In genomic region chr10:39240966-39241365, GRCm38 (mm10) we compare ENCODE assay signal across 20 mouse cellular contexts.
DNase-seq lines count a peak whose midpoint lies in the region; ATAC-seq and TF ChIP-seq lines count a peak whose summit lies in the region.
"Had no signal": no experiment of that assay in that cellular context is flagged by ENCODE, and none has a peak within 500 bp of the region (broad histone marks: within the 10 kb centered on the region; RNA-seq: fewer than 3 reads in every experiment).

No protein-coding gene starts in this region.

- H3K4me1 ChIP-seq in forebrain, embryonic 15.5 days, result peaks cover 15% of the 10 kb centered on the region
- H3K4me1 ChIP-seq in forebrain, embryonic 12.5 days, result peaks cover 9% of the 10 kb centered on the region
- H3K4me1 ChIP-seq in hindbrain, embryonic 10.5 days (replicated peaks), result peaks cover 16% of the 10 kb centered on the region
- peaks cover 19% of the 10 kb centered on the region for H3K4me1 ChIP-seq in hindbrain, embryonic 13.5 days (replicated peaks)
- H3K4me1 ChIP-seq in lung, embryonic 14.5 days (ENCODE audit: insufficient read depth), result peaks cover 4% of the 10 kb centered on the region
- 0 out of 2 replicates have a peak, but pooled peaks cover 4% of the 10 kb centered on the region for H3K4me1 ChIP-seq in lung, postnatal 0 days (ENCODE audit: insufficient read depth, low read depth, low read length)
- H3K4me1 ChIP-seq in kidney, embryonic 15.5 days, result peaks cover 16% of the 10 kb centered on the region; the same call in 1 of the 2 replicates

- TF ChIP-seq EP300 in lung, postnatal 0 days (IDR thresholded peaks at IDR 0.05), result no peak

- no peak overlapping the region for H3K9ac ChIP-seq in forebrain, embryonic 15.5 days (replicated peaks)
- H3K9ac ChIP-seq in forebrain, embryonic 12.5 days, result no peak overlapping the region
- H3K9ac ChIP-seq in hindbrain, embryonic 13.5 days, result no peak overlapping the region
- no peak overlapping the region for H3K9ac ChIP-seq in lung, embryonic 14.5 days
- no peak overlapping the region for H3K9ac ChIP-seq in lung, postnatal 0 days (replicated peaks; ENCODE audit: low read depth)
- no peak overlapping the region for H3K9ac ChIP-seq in kidney, embryonic 15.5 days
- H3K9ac ChIP-seq: embryonic facial prominence, embryonic 15.5 days; heart, embryonic 15.5 days; hindbrain, embryonic 15.5 days had no signal

- H3K36me3 ChIP-seq in forebrain, embryonic 15.5 days, result no peaks in the 10 kb centered on the region
- no peaks in the 10 kb centered on the region for H3K36me3 ChIP-seq in forebrain, embryonic 12.5 days (replicated peaks)
- no peaks in the 10 kb centered on the region for H3K36me3 ChIP-seq in hindbrain, embryonic 10.5 days
- no peaks in the 10 kb centered on the region for H3K36me3 ChIP-seq in hindbrain, embryonic 13.5 days
- no peaks in the 10 kb centered on the region for H3K36me3 ChIP-seq in lung, embryonic 14.5 days (ENCODE audit: insufficient read depth)
- no peaks in the 10 kb centered on the region for H3K36me3 ChIP-seq in lung, postnatal 0 days (ENCODE audit: insufficient read depth, low read length)
- H3K36me3 ChIP-seq in kidney, embryonic 15.5 days, result no peaks in the 10 kb centered on the region
- H3K36me3 ChIP-seq: embryonic facial prominence, embryonic 15.5 days; forebrain, embryonic 10.5 days; heart, embryonic 15.5 days; hindbrain, embryonic 15.5 days had no signal

- 72% methylated on average over 7 of the region's 7 CpGs for WGBS in forebrain, embryonic 15.5 days
- WGBS in forebrain, embryonic 12.5 days, result 96% methylated on average over 7 of the region's 7 CpGs
- WGBS in hindbrain, embryonic 10.5 days, result 94% methylated on average over 7 of the region's 7 CpGs
- WGBS in hindbrain, embryonic 13.5 days, result 88% methylated on average over 7 of the region's 7 CpGs
- WGBS in lung, embryonic 14.5 days, result 76% methylated on average over 7 of the region's 7 CpGs
- 85% methylated on average over 7 of the region's 7 CpGs for WGBS in lung, postnatal 0 days
- 90% methylated on average over 7 of the region's 7 CpGs for WGBS in kidney, embryonic 15.5 days

- no peak for TF ChIP-seq CTCF in lung, embryonic 14.5 days (IDR thresholded peaks at IDR 0.05; ENCODE audit: low read depth)
- no peak for TF ChIP-seq CTCF in lung, postnatal 0 days (IDR thresholded peaks at IDR 0.05)

- no peak overlapping the region for H3K4me2 ChIP-seq in forebrain, embryonic 15.5 days (replicated peaks)
- H3K4me2 ChIP-seq in forebrain, embryonic 12.5 days, result no peak overlapping the region
- H3K4me2 ChIP-seq in hindbrain, embryonic 13.5 days, result no peak overlapping the region
- no peak overlapping the region for H3K4me2 ChIP-seq in lung, embryonic 14.5 days
- no peak overlapping the region for H3K4me2 ChIP-seq in lung, postnatal 0 days (replicated peaks; ENCODE audit: low read depth, low read length)
- H3K4me2 ChIP-seq in kidney, embryonic 15.5 days, result no peak overlapping the region
- H3K4me2 ChIP-seq: embryonic facial prominence, embryonic 15.5 days; heart, embryonic 11.5 days; heart, embryonic 15.5 days had no signal

- no peak overlapping the region for H3K4me3 ChIP-seq in forebrain, embryonic 15.5 days
- H3K4me3 ChIP-seq in forebrain, embryonic 12.5 days (replicated peaks), result no peak overlapping the region
- H3K4me3 ChIP-seq in hindbrain, embryonic 10.5 days, result no peak overlapping the region
- no peak overlapping the region for H3K4me3 ChIP-seq in hindbrain, embryonic 13.5 days
- H3K4me3 ChIP-seq in lung, embryonic 14.5 days (ENCODE audit: low read depth, low read length), result no peak overlapping the region
- H3K4me3 ChIP-seq in lung, postnatal 0 days (ENCODE audit: low read depth, low read length), result no peak overlapping the region
- H3K4me3 ChIP-seq in kidney, embryonic 15.5 days (replicated peaks), result no peak overlapping the region
- H3K4me3 ChIP-seq: embryonic facial prominence, embryonic 15.5 days; erythroblast, embryonic 14.5 days; forebrain, embryonic 10.5 days; heart, embryonic 15.5 days; hindbrain, embryonic 15.5 days had no signal

- 0 out of 2 replicates have a peak, but pooled peaks have one; percentile 5 for ATAC-seq in forebrain, embryonic 15.5 days (replicated peaks)
- no peak for ATAC-seq in forebrain, embryonic 12.5 days (ENCODE audit: low FRiP score)
- no peak for ATAC-seq in hindbrain, embryonic 13.5 days (ENCODE audit: low FRiP score)
- no peak for ATAC-seq in lung, embryonic 14.5 days (ENCODE audit: insufficient read depth)
- no peak for ATAC-seq in lung, postnatal 0 days
- no peak for ATAC-seq in kidney, embryonic 15.5 days (replicated peaks; ENCODE audit: low FRiP score)

- H3K9me3 ChIP-seq in forebrain, embryonic 15.5 days, result no peaks in the 10 kb centered on the region
- no peaks in the 10 kb centered on the region for H3K9me3 ChIP-seq in forebrain, embryonic 12.5 days
- no peaks in the 10 kb centered on the region for H3K9me3 ChIP-seq in hindbrain, embryonic 10.5 days
- no peaks in the 10 kb centered on the region for H3K9me3 ChIP-seq in hindbrain, embryonic 13.5 days
- no peaks in the 10 kb centered on the region for H3K9me3 ChIP-seq in lung, embryonic 14.5 days (ENCODE audit: low read depth, low read length)
- H3K9me3 ChIP-seq in lung, postnatal 0 days (ENCODE audit: low read length), result no peaks in the 10 kb centered on the region
- H3K9me3 ChIP-seq in kidney, embryonic 15.5 days (replicated peaks), result no peaks in the 10 kb centered on the region
- H3K9me3 ChIP-seq: embryonic facial prominence, embryonic 15.5 days; forebrain, embryonic 10.5 days; heart, embryonic 15.5 days; hindbrain, embryonic 15.5 days had no signal

- no peaks in the 10 kb centered on the region for H3K27me3 ChIP-seq in forebrain, embryonic 15.5 days
- no peaks in the 10 kb centered on the region for H3K27me3 ChIP-seq in forebrain, embryonic 12.5 days
- H3K27me3 ChIP-seq in hindbrain, embryonic 10.5 days (ENCODE audit: insufficient read depth, poor library complexity, severe bottlenecking), result peaks cover 3% of the 10 kb centered on the region; the same call in 1 of the 2 replicates
- H3K27me3 ChIP-seq in hindbrain, embryonic 13.5 days, result no peaks in the 10 kb centered on the region
- H3K27me3 ChIP-seq in lung, embryonic 14.5 days (ENCODE audit: insufficient read depth, low read length), result no peaks in the 10 kb centered on the region
- H3K27me3 ChIP-seq in lung, postnatal 0 days (replicated peaks; ENCODE audit: insufficient read depth, low read length), result no peaks in the 10 kb centered on the region
- no peaks in the 10 kb centered on the region for H3K27me3 ChIP-seq in kidney, embryonic 15.5 days
- H3K27me3 ChIP-seq: embryonic facial prominence, embryonic 15.5 days; heart, embryonic 15.5 days; hindbrain, embryonic 15.5 days had no signal

- no peak for DNase-seq in hindbrain, embryonic 10.5 days (ENCODE audit: low spot score)
- peak; percentile 49 for DNase-seq in lung, embryonic 14.5 days
- DNase-seq in lung, postnatal 0 days (ENCODE audit: low spot score), result no peak
- DNase-seq: adrenal gland, adult 2 months; adrenal gland, postnatal 25 days; cerebellum, adult 9-10 months; embryo, embryonic 11 days; gastrocnemius, postnatal 25 days; kidney, adult 11 months; kidney, adult 9 months had no signal

- no peak overlapping the region for H3K27ac ChIP-seq in forebrain, embryonic 15.5 days (replicated peaks)
- no peak overlapping the region for H3K27ac ChIP-seq in forebrain, embryonic 12.5 days
- H3K27ac ChIP-seq in hindbrain, embryonic 10.5 days, result peak overlapping the region; percentile 23; the same call in 1 of the 2 replicates
- no peak overlapping the region for H3K27ac ChIP-seq in hindbrain, embryonic 13.5 days
- H3K27ac ChIP-seq in lung, embryonic 14.5 days (ENCODE audit: low read depth), result no peak overlapping the region
- H3K27ac ChIP-seq in lung, postnatal 0 days (ENCODE audit: low read length), result no peak overlapping the region
- no peak overlapping the region for H3K27ac ChIP-seq in kidney, embryonic 15.5 days
- H3K27ac ChIP-seq: embryonic facial prominence, embryonic 15.5 days; heart, embryonic 15.5 days had no signal
